Mouse (Mus musculus) midbrain, embryonic 13.5 days (tissue): ENCODE results near the gene Pex16. TPM values are rescaled to one million over a fixed set of nuclear protein-coding genes. Genes with fewer than 3 reads are reported as not detected.

ENCODE experiments used
- ATAC-seq: fragments of 200-750 bp; cut with Nextera tagmentation; 2 replicates; pipeline ENCODE4 v1.8.0; 2017; ENCODE audit warnings: mild to moderate bottlenecking, moderate TSS enrichment, moderate library complexity
- H3K27ac ChIP-seq: fragments of 300-500 bp; sonication (generic); 2 replicates; pipeline ENCODE4 v1.5.1; 2015; ENCODE audit warnings: inconsistent platforms, mild to moderate bottlenecking, moderate library complexity
- H3K27me3 ChIP-seq: fragments of 300-500 bp; sonication (generic); 2 replicates; pipeline ENCODE4 v1.6.1; 2015; ENCODE audit warnings: mild to moderate bottlenecking, inconsistent platforms
- H3K36me3 ChIP-seq: fragments of 300-500 bp; sonication (generic); 2 replicates; pipeline ENCODE4 v1.6.1; 2015; ENCODE audit warnings: mild to moderate bottlenecking, inconsistent platforms
- H3K4me1 ChIP-seq: fragments of 300-500 bp; sonication (generic); replicated peaks from 2 replicates; pipeline ENCODE4 v1.6.1; 2015; ENCODE audit warnings: inconsistent platforms
- H3K4me2 ChIP-seq: fragments of 300-500 bp; sonication (generic); replicated peaks from 2 replicates; pipeline ENCODE4 v1.6.1; 2015; ENCODE audit warnings: moderate library complexity, mild to moderate bottlenecking, inconsistent platforms
- H3K4me3 ChIP-seq: fragments of 300-500 bp; sonication (generic); replicated peaks from 2 replicates; pipeline ENCODE4 v1.5.1; 2015; ENCODE audit warnings: mild to moderate bottlenecking, inconsistent platforms
- H3K9ac ChIP-seq: fragments of 300-500 bp; sonication (generic); replicated peaks from 2 replicates; pipeline ENCODE4 v1.6.1; 2015; ENCODE audit warnings: mild to moderate bottlenecking, inconsistent platforms
- H3K9me3 ChIP-seq: fragments of 300-500 bp; sonication (generic); 2 replicates; pipeline ENCODE4 v1.6.1; 2016; ENCODE audit warnings: mild to moderate bottlenecking, inconsistent platforms
- WGBS: fragments of 180-500 bp; shearing (Covaris S2); methylation state at CpG from one replicate; pipeline ENCODE4 v1.1.7; 2015; 5-methylcytosine and 5-hydroxymethylcytosine counted together
- polyA plus RNA-seq: library from polyadenylated mRNA; unstranded; fragments of >200 nt; fragmentation: Nextera tagmentation; extraction: Ambion mirVana; gene quantifications from 2 replicates; pipeline ENCODE4 v1.2.1, GENCODE M21; 2015

Gene Pex16
- 32.8 and 36.0 TPM in 2 replicates for polyA plus RNA-seq

GRCm38 (mm10) chr2:92374514-92374913, at the start of gene Pex16, which contains the start of gene Large2:
TSS of gene Pex16 (plus strand) at chr2:92374676.
TSS of gene Large2 (minus strand) at chr2:92374869.
- peak within 1 kb of the TSS; percentile 83 for H3K4me3 ChIP-seq
- peaks cover 24% of the 10 kb centered on the region for H3K36me3 ChIP-seq
- H3K4me2 ChIP-seq: peak within 1 kb of the TSS; percentile 97
- H3K27me3 ChIP-seq: peaks cover 24% of the 10 kb centered on the region
- WGBS: 6% methylated on average over 16 of the region's 16 CpGs
- no peaks in the 10 kb centered on the region for H3K9me3 ChIP-seq
- peak within 1 kb of the TSS; percentile 81 for H3K9ac ChIP-seq
- H3K4me1 ChIP-seq: peaks cover 61% of the 10 kb centered on the region
- peak within 1 kb of the TSS; percentile 86 for H3K27ac ChIP-seq
- no peak for ATAC-seq

GRCm38 (mm10) chr2:92325676-92326075, 48.8 kb upstream of the Pex16 start:
- Histone ChIP-seq H3K9me3 (no peaks in the 10 kb centered on the region), H3K27ac (no peak overlapping the region), H3K27me3 (no peaks in the 10 kb centered on the region), H3K4me3 (no peak overlapping the region), H3K4me2 (no peak overlapping the region), H3K9ac (no peak overlapping the region), H3K36me3 (peaks cover 61% of the 10 kb centered on the region), H3K4me1 (0 out of 2 replicates have a peak, but pooled peaks cover 1% of the 10 kb centered on the region)
- WGBS: 92% methylated on average over 7 of the region's 7 CpGs
- no peak for ATAC-seq

GRCm38 (mm10) chr2:92326221-92326620, 48.3 kb upstream of the Pex16 start:
- Histone ChIP-seq H3K4me1 (0 out of 2 replicates have a peak, but pooled peaks cover 3% of the 10 kb centered on the region), H3K36me3 (peaks cover 62% of the 10 kb centered on the region)
- 96% methylated on average over 1 of the region's 1 CpGs for WGBS

GRCm38 (mm10) chr2:92327601-92328000, 46.9 kb upstream of the Pex16 start:
- 94% methylated on average over 4 of the region's 4 CpGs for WGBS
- no peak overlapping the region for H3K4me3 ChIP-seq
- no peak overlapping the region for H3K9ac ChIP-seq
- H3K27me3 ChIP-seq: no peaks in the 10 kb centered on the region
- no peaks in the 10 kb centered on the region for H3K9me3 ChIP-seq
- H3K27ac ChIP-seq: no peak overlapping the region
- peaks cover 60% of the 10 kb centered on the region for H3K36me3 ChIP-seq
- no peak for ATAC-seq
- H3K4me1 ChIP-seq: 0 out of 2 replicates have a peak, but pooled peaks cover 3% of the 10 kb centered on the region
- no peak overlapping the region for H3K4me2 ChIP-seq

More at GRCm38 (mm10) chr2:92326221-92326620, 48.3 kb upstream of the Pex16 start:
- Histone ChIP-seq H3K4me3 (no peak overlapping the region), H3K9me3 (no peaks in the 10 kb centered on the region), H3K9ac (no peak overlapping the region), H3K27me3 (no peaks in the 10 kb centered on the region), H3K4me2 (no peak overlapping the region), H3K27ac (no peak overlapping the region)
- no peak for ATAC-seq

- Histone ChIP-seq H3K4me3 (no peak overlapping the region), H3K4me1 (0 out of 2 replicates have a peak, but pooled peaks cover 3% of the 10 kb centered on the region), H3K9me3 (no peaks in the 10 kb centered on the region), H3K27me3 (no peaks in the 10 kb centered on the region), H3K4me2 (no peak overlapping the region), H3K36me3 (peaks cover 58% of the 10 kb centered on the region), H3K27ac (no peak overlapping the region), H3K9ac (no peak overlapping the region)
- WGBS: 91% methylated on average over 8 of the region's 8 CpGs
- no peak for ATAC-seq
Measured at GRCm38 (mm10) chr2:92328206-92328605, 46.3 kb upstream of the Pex16 start.

GRCm38 (mm10) chr2:92330840-92331239, 43.6 kb upstream of the Pex16 start:
- H3K9ac ChIP-seq: no peak overlapping the region
- no peak overlapping the region for H3K27ac ChIP-seq
- no peaks in the 10 kb centered on the region for H3K27me3 ChIP-seq
- WGBS: 55% methylated on average over 2 of the region's 2 CpGs
- 0 out of 2 replicates have a peak, but pooled peaks cover 3% of the 10 kb centered on the region for H3K4me1 ChIP-seq
- H3K9me3 ChIP-seq: no peaks in the 10 kb centered on the region
- no peak overlapping the region for H3K4me2 ChIP-seq
- H3K4me3 ChIP-seq: no peak overlapping the region
- ATAC-seq: no peak
- peaks cover 59% of the 10 kb centered on the region for H3K36me3 ChIP-seq

- H3K9ac ChIP-seq: no peak overlapping the region
- 0 out of 2 replicates have a peak, but pooled peaks cover 3% of the 10 kb centered on the region for H3K4me1 ChIP-seq
- H3K27ac ChIP-seq: no peak overlapping the region
- no peaks in the 10 kb centered on the region for H3K9me3 ChIP-seq
- peaks cover 55% of the 10 kb centered on the region for H3K36me3 ChIP-seq
- ATAC-seq: peak; percentile 50; the same call in 1 of the 2 replicates
- no peak overlapping the region for H3K4me2 ChIP-seq
- no peaks in the 10 kb centered on the region for H3K27me3 ChIP-seq
- WGBS: 82% methylated on average over 2 of the region's 2 CpGs
- no peak overlapping the region for H3K4me3 ChIP-seq
Measured at GRCm38 (mm10) chr2:92331410-92331809, 43.1 kb upstream of the Pex16 start.

GRCm38 (mm10) chr2:92331871-92332270, 42.6 kb upstream of the Pex16 start:
- no peak for ATAC-seq
- Histone ChIP-seq H3K36me3 (peaks cover 52% of the 10 kb centered on the region), H3K4me3 (no peak overlapping the region), H3K9ac (no peak overlapping the region), H3K4me2 (no peak overlapping the region), H3K27me3 (no peaks in the 10 kb centered on the region), H3K4me1 (0 out of 2 replicates have a peak, but pooled peaks cover 3% of the 10 kb centered on the region), H3K9me3 (no peaks in the 10 kb centered on the region), H3K27ac (no peak overlapping the region)
- WGBS: 96% methylated on average over 2 of the region's 2 CpGs

GRCm38 (mm10) chr2:92342418-92342817, 32.1 kb upstream of the Pex16 start:
- Histone ChIP-seq H3K9ac (no peak overlapping the region), H3K4me1 (no peaks in the 10 kb centered on the region), H3K9me3 (no peaks in the 10 kb centered on the region), H3K27me3 (no peaks in the 10 kb centered on the region), H3K36me3 (peaks cover 42% of the 10 kb centered on the region), H3K4me3 (no peak overlapping the region), H3K27ac (no peak overlapping the region), H3K4me2 (no peak overlapping the region)
- ATAC-seq: no peak

GRCm38 (mm10) chr2:92347191-92347590, 27.3 kb upstream of the Pex16 start:
- Histone ChIP-seq H3K36me3 (peaks cover 69% of the 10 kb centered on the region), H3K4me3 (no peak overlapping the region), H3K4me2 (no peak overlapping the region), H3K4me1 (no peaks in the 10 kb centered on the region), H3K9ac (no peak overlapping the region), H3K9me3 (no peaks in the 10 kb centered on the region), H3K27me3 (no peaks in the 10 kb centered on the region), H3K27ac (no peak overlapping the region)
- WGBS: 91% methylated on average over 2 of the region's 2 CpGs
- ATAC-seq: no peak

GRCm38 (mm10) chr2:92349589-92350425, 24.7 kb upstream of the Pex16 start:
- H3K27me3 ChIP-seq: no peaks in the 10 kb centered on the region
- peaks cover 7% of the 10 kb centered on the region; the same call in 1 of the 2 replicates for H3K4me1 ChIP-seq
- H3K4me3 ChIP-seq: no peak overlapping the region
- H3K9ac ChIP-seq: no peak overlapping the region
- WGBS: 85% methylated on average over 6 of the region's 6 CpGs
- H3K4me2 ChIP-seq: no peak overlapping the region
- H3K9me3 ChIP-seq: no peaks in the 10 kb centered on the region
- no peak overlapping the region for H3K27ac ChIP-seq
- H3K36me3 ChIP-seq: peaks cover 75% of the 10 kb centered on the region
- no peak for ATAC-seq

GRCm38 (mm10) chr2:92350686-92351085, 23.8 kb upstream of the Pex16 start:
- Histone ChIP-seq H3K36me3 (peaks cover 72% of the 10 kb centered on the region), H3K4me3 (no peak overlapping the region), H3K9me3 (no peaks in the 10 kb centered on the region), H3K27ac (no peak overlapping the region), H3K4me2 (no peak overlapping the region), H3K27me3 (no peaks in the 10 kb centered on the region), H3K9ac (no peak overlapping the region), H3K4me1 (peaks cover 7% of the 10 kb centered on the region; the same call in 1 of the 2 replicates)
- no peak for ATAC-seq
- 87% methylated on average over 5 of the region's 5 CpGs for WGBS
